Mouse (Mus musculus): ENCODE data around the gene Tunar. TPM values are rescaled to one million over a fixed set of nuclear protein-coding genes. Genes with fewer than 3 reads are reported as not detected.
A peak's percentile ranks its signal among the peaks of the same experiment; 100 is the strongest.

Tunar gene
- polyA plus RNA-seq, 1 experiment from 2014 or later, result 0.17 TPM

GRCm38 (mm10) chr12:105406008-105406407 is 72.3 kb downstream of the Tunar start:
- Histone ChIP-seq H3K4me1 (no peaks in the 10 kb centered on the region), H3K9ac (no peak overlapping the region), H3K4me3 (no peak overlapping the region), H3K27me3 (no peaks in the 10 kb centered on the region), H3K4me2 (no peak overlapping the region), H3K36me3 (no peaks in the 10 kb centered on the region), H3K27ac (no peak overlapping the region), H3K9me3 (no peaks in the 10 kb centered on the region)
- WGBS, result 61% methylated on average over 6 of the region's 6 CpGs
- no peak for ATAC-seq (ENCODE audit: insufficient number of reproducible peaks, low FRiP score, low TSS enrichment, low read depth)

GRCm38 (mm10) chr12:105413909-105414308 is 80.2 kb downstream of the Tunar start:
- no peak for ATAC-seq (ENCODE audit: insufficient number of reproducible peaks, low FRiP score, low TSS enrichment, low read depth)
- WGBS, result 80% methylated on average over 8 of the region's 8 CpGs
- Histone ChIP-seq H3K4me3 (no peak overlapping the region), H3K4me1 (no peaks in the 10 kb centered on the region), H3K36me3 (no peaks in the 10 kb centered on the region), H3K27ac (no peak overlapping the region), H3K9me3 (no peaks in the 10 kb centered on the region), H3K9ac (no peak overlapping the region), H3K4me2 (no peak overlapping the region), H3K27me3 (no peaks in the 10 kb centered on the region)

GRCm38 (mm10) chr12:105420476-105420875 is 86.8 kb downstream of the Tunar start:
- H3K4me3 ChIP-seq, result no peak overlapping the region
- no peak overlapping the region for H3K9ac ChIP-seq
- no peak for ATAC-seq (ENCODE audit: insufficient number of reproducible peaks, low FRiP score, low TSS enrichment, low read depth)
- WGBS, result 29% methylated on average over 6 of the region's 6 CpGs
- H3K9me3 ChIP-seq, result no peaks in the 10 kb centered on the region
- no peak overlapping the region for H3K27ac ChIP-seq
- H3K4me2 ChIP-seq, result no peak overlapping the region
- H3K27me3 ChIP-seq, result peaks cover 2% of the 10 kb centered on the region; the same call in 1 of the 2 replicates
- no peaks in the 10 kb centered on the region for H3K4me1 ChIP-seq
- no peaks in the 10 kb centered on the region for H3K36me3 ChIP-seq

GRCm38 (mm10) chr12:105426541-105426940 is 92.9 kb downstream of the Tunar start:
- 71% methylated on average over 7 of the region's 7 CpGs for WGBS
- ATAC-seq (ENCODE audit: insufficient number of reproducible peaks, low FRiP score, low TSS enrichment, low read depth), result no peak

GRCm38 (mm10) chr12:105427039-105427757 is 93.5 kb downstream of the Tunar start:
- H3K4me3 ChIP-seq, result no peak overlapping the region
- H3K9me3 ChIP-seq, result no peaks in the 10 kb centered on the region
- H3K4me2 ChIP-seq, result peak overlapping the region; percentile 25; the same call in 1 of the 2 replicates
- 17% methylated on average over 10 of the region's 10 CpGs for WGBS
- H3K36me3 ChIP-seq, result no peaks in the 10 kb centered on the region
- H3K27ac ChIP-seq, result no peak overlapping the region
- peak; percentile 49; the same call in 1 of the 2 replicates for ATAC-seq (ENCODE audit: insufficient number of reproducible peaks, low FRiP score, low TSS enrichment, low read depth)
- H3K27me3 ChIP-seq, result peaks cover 3% of the 10 kb centered on the region; the same call in 1 of the 2 replicates
- H3K4me1 ChIP-seq, result peaks cover 5% of the 10 kb centered on the region; the same call in 1 of the 2 replicates
- no peak overlapping the region for H3K9ac ChIP-seq

More at GRCm38 (mm10) chr12:105426541-105426940, 92.9 kb downstream of the Tunar start:
- peaks cover 3% of the 10 kb centered on the region; the same call in 1 of the 2 replicates for H3K27me3 ChIP-seq
- no peak overlapping the region for H3K4me2 ChIP-seq
- H3K4me1 ChIP-seq, result peaks cover 5% of the 10 kb centered on the region; the same call in 1 of the 2 replicates
- H3K27ac ChIP-seq, result no peak overlapping the region
- no peaks in the 10 kb centered on the region for H3K36me3 ChIP-seq
- H3K9me3 ChIP-seq, result no peaks in the 10 kb centered on the region
- H3K9ac ChIP-seq, result no peak overlapping the region
- H3K4me3 ChIP-seq, result no peak overlapping the region

- H3K4me2 ChIP-seq, result no peak overlapping the region
- H3K4me1 ChIP-seq, result peaks cover 4% of the 10 kb centered on the region; the same call in 1 of the 2 replicates
- no peaks in the 10 kb centered on the region for H3K9me3 ChIP-seq
- no peaks in the 10 kb centered on the region for H3K27me3 ChIP-seq
- H3K27ac ChIP-seq, result no peak overlapping the region
- WGBS, result 42% methylated on average over 3 of the region's 3 CpGs
- H3K4me3 ChIP-seq, result no peak overlapping the region
- H3K36me3 ChIP-seq, result no peaks in the 10 kb centered on the region
- H3K9ac ChIP-seq, result no peak overlapping the region
- ATAC-seq (ENCODE audit: insufficient number of reproducible peaks, low FRiP score, low TSS enrichment, low read depth), result no peak
Observed at GRCm38 (mm10) chr12:105431872-105432271, 98.2 kb downstream of the Tunar start.

- 69% methylated on average over 3 of the region's 3 CpGs for WGBS
- H3K27me3 ChIP-seq, result no peaks in the 10 kb centered on the region
- H3K4me1 ChIP-seq, result no peaks in the 10 kb centered on the region
- H3K27ac ChIP-seq, result no peak overlapping the region
- H3K4me3 ChIP-seq, result no peak overlapping the region
- ATAC-seq (ENCODE audit: insufficient number of reproducible peaks, low FRiP score, low TSS enrichment, low read depth), result no peak
- no peak overlapping the region for H3K4me2 ChIP-seq
- no peaks in the 10 kb centered on the region for H3K36me3 ChIP-seq
- H3K9ac ChIP-seq, result no peak overlapping the region
- no peaks in the 10 kb centered on the region for H3K9me3 ChIP-seq
Observed at GRCm38 (mm10) chr12:105432807-105433206, 99.1 kb downstream of the Tunar start.

Other genes with a start within 250 kb of the Tunar start
- gene Tcl1b2, start 187.9 kb upstream of the Tunar start, polyA plus RNA-seq (2015; fragmentation: Nextera tagmentation; extraction: Ambion mirVana), result not detected in 2 replicates
- not detected in 2 replicates for gene Tcl1b1, start 174.2 kb upstream of the Tunar start, polyA plus RNA-seq (2015; fragmentation: Nextera tagmentation; extraction: Ambion mirVana)
- not detected in 2 replicates for gene Tcl1b5, start 157.5 kb upstream of the Tunar start, polyA plus RNA-seq (2015; fragmentation: Nextera tagmentation; extraction: Ambion mirVana)
- not detected in 2 replicates for gene Tcl1b3, start 142.8 kb upstream of the Tunar start, polyA plus RNA-seq (2015; fragmentation: Nextera tagmentation; extraction: Ambion mirVana)
- not detected in 2 replicates for gene Tcl1b4, start 131.9 kb upstream of the Tunar start, polyA plus RNA-seq (2015; fragmentation: Nextera tagmentation; extraction: Ambion mirVana)
- gene Tcl1, start 111.1 kb upstream of the Tunar start, polyA plus RNA-seq (2015; fragmentation: Nextera tagmentation; extraction: Ambion mirVana), result not detected in 2 replicates
- gene D430019H16Rik, start 120.0 kb downstream of the Tunar start, polyA plus RNA-seq (2015; fragmentation: Nextera tagmentation; extraction: Ambion mirVana), result 1.4 and 2.0 TPM in 2 replicates
- gene Bdkrb2, start 229.4 kb downstream of the Tunar start, polyA plus RNA-seq (2015; fragmentation: Nextera tagmentation; extraction: Ambion mirVana), result 3.8 and 4.6 TPM in 2 replicates